Mouse (Mus musculus) liver, postnatal 0 days (tissue): ENCODE measurements at regions not wholly inside any gene's neighbourhood (a gene's known extent, or its start where the extent isn't known, plus 50 kb on each side); places are given as distances from the start of the nearest gene placed in this dataset.

Experiments used
- CTCF ChIP-seq: sonication (generic); IDR thresholded peaks from 2 replicates; pipeline ENCODE4 v1.5.1; 2016; ENCODE audit warnings: antibody characterized with exemption, low read depth
- EP300 ChIP-seq: IDR thresholded peaks from 2 replicates; pipeline ENCODE4 v1.6.1; 2016; ENCODE audit warnings: antibody characterized with exemption, low read depth, mild to moderate bottlenecking

- TF ChIP-seq EP300 (no peak), CTCF (no peak)
These were observed 180.1 kb downstream of the Cdh26 start for GRCm38 (mm10) chr2:178610211-178610975.
